Mouse (Mus musculus) C2C12 (cell line): ENCODE results near the gene Zfp637. TPM values are rescaled to one million over a fixed set of nuclear protein-coding genes. Genes with fewer than 3 reads are reported as not detected.

Experiments
- H3K27me3 ChIP-seq: one replicate; pipeline ENCODE4 v1.6.1; 2011; ENCODE audit not compliant: control insufficient read depth, insufficient read depth, insufficient read length
- H3K36me3 ChIP-seq: one replicate; pipeline ENCODE4 v1.6.1; 2011; ENCODE audit not compliant: control insufficient read depth, insufficient read depth
- H3K4me3 ChIP-seq: one replicate; pipeline ENCODE4 v1.5.1; 2011; ENCODE audit warnings: mild to moderate bottlenecking, control low read depth; ENCODE audit not compliant: poor library complexity, insufficient read depth, severe bottlenecking
- H3K79me2 ChIP-seq: one replicate; pipeline ENCODE4 v1.6.1; 2011; ENCODE audit not compliant: control insufficient read depth, insufficient read depth
- H3K79me3 ChIP-seq: one replicate; pipeline ENCODE4 v1.6.1; 2011; ENCODE audit warnings: low read depth, control low read depth
- H3ac ChIP-seq: one replicate; pipeline ENCODE3; 2011; ENCODE audit warnings: low read depth; ENCODE audit not compliant: control insufficient read depth, insufficient read length
- CEBPB ChIP-seq: IDR thresholded peaks from one replicate; pipeline ENCODE4 v1.6.1; 2011; ENCODE audit warnings: low read depth, mild to moderate bottlenecking, control low read depth, moderate library complexity
- CTCF ChIP-seq: IDR thresholded peaks from one replicate; pipeline ENCODE4 v1.5.1; 2011; ENCODE audit not compliant: control insufficient read depth, insufficient read depth, insufficient read length
- FOSL1 ChIP-seq: IDR thresholded peaks from one replicate; pipeline ENCODE4 v1.8.0; 2011; ENCODE audit warnings: mild to moderate bottlenecking, low read length; ENCODE audit not compliant: poor library complexity, insufficient read depth, severe bottlenecking
- MAX ChIP-seq: IDR thresholded peaks from one replicate; pipeline ENCODE4 v1.6.1; 2011; ENCODE audit warnings: mild to moderate bottlenecking, control low read depth
- MYOD1 ChIP-seq: IDR thresholded peaks from one replicate; pipeline ENCODE4 v1.6.1; 2011; ENCODE audit warnings: low read depth; ENCODE audit not compliant: control insufficient read depth, insufficient read length
- MYOG ChIP-seq: IDR thresholded peaks from one replicate; pipeline ENCODE4 v1.6.1; 2011; ENCODE audit not compliant: control insufficient read depth, insufficient read length; ENCODE audit errors: extremely low read depth
- USF1 ChIP-seq: IDR thresholded peaks from one replicate; pipeline ENCODE4 v1.6.1; 2011; ENCODE audit warnings: low read depth, mild to moderate bottlenecking, control low read depth, moderate library complexity
- polyA plus RNA-seq: library from polyadenylated mRNA; unstranded; fragments of >200 nt; fragmentation: generic; extraction: Trizol; gene quantifications from one replicate; pipeline ENCODE4 v1.2.1, GENCODE M21; 2012; ENCODE audit warnings: missing spikeins

The Zfp637 gene
- polyA plus RNA-seq, 1 experiment = 53.2 TPM

- Histone ChIP-seq H3K27me3 (no peaks in the 10 kb centered on the region), H3K36me3 (no peaks in the 10 kb centered on the region), H3K79me2 (no peaks in the 10 kb centered on the region), H3ac (no peak overlapping the region), H3K4me3 (no peak overlapping the region), H3K79me3 (no peaks in the 10 kb centered on the region)
- no peak for TF ChIP-seq CTCF
- TF ChIP-seq MAX = no peak
- no peak for TF ChIP-seq USF1
- TF ChIP-seq MYOG = no peak
- TF ChIP-seq CEBPB = no peak
- TF ChIP-seq MYOD1 = no peak
- no peak for TF ChIP-seq FOSL1
Measured at GRCm38 (mm10) chr6:117890257-117890656, 49.3 kb downstream of the Zfp637 start.

GRCm38 (mm10) chr6:117891369-117892160, 50.6 kb downstream of the Zfp637 start:
- Histone ChIP-seq H3K4me3 (no peak overlapping the region), H3K36me3 (no peaks in the 10 kb centered on the region), H3K79me3 (no peaks in the 10 kb centered on the region), H3ac (no peak overlapping the region), H3K27me3 (no peaks in the 10 kb centered on the region), H3K79me2 (no peaks in the 10 kb centered on the region)
- TF ChIP-seq CEBPB = no peak
- no peak for TF ChIP-seq MYOD1

GRCm38 (mm10) chr6:117892386-117892785, 51.4 kb downstream of the Zfp637 start:
- Histone ChIP-seq H3K4me3 (no peak overlapping the region), H3K79me2 (no peaks in the 10 kb centered on the region), H3K79me3 (no peaks in the 10 kb centered on the region), H3K36me3 (no peaks in the 10 kb centered on the region), H3K27me3 (no peaks in the 10 kb centered on the region), H3ac (no peak overlapping the region)
- TF ChIP-seq FOSL1 (no peak), CEBPB (no peak), MYOG (no peak), MYOD1 (no peak), USF1 (no peak), MAX (no peak)

- TF ChIP-seq CEBPB (no peak), CTCF (no peak), MYOD1 (no peak), MYOG (no peak), MAX (no peak), FOSL1 (no peak), USF1 (no peak)
- no peak overlapping the region for H3K4me3 ChIP-seq
- no peaks in the 10 kb centered on the region for H3K27me3 ChIP-seq
- H3ac ChIP-seq = no peak overlapping the region
- H3K36me3 ChIP-seq = no peaks in the 10 kb centered on the region
- H3K79me3 ChIP-seq = no peaks in the 10 kb centered on the region
- H3K79me2 ChIP-seq = no peaks in the 10 kb centered on the region
Measured at GRCm38 (mm10) chr6:117893435-117893834, 52.5 kb downstream of the Zfp637 start.

Other genes with a start within 250 kb of the Zfp637 start
- 4.4 TPM for gene Zfp239, start 20.9 kb downstream of the Zfp637 start, polyA plus RNA-seq
- 374 TPM for gene Hnrnpf, start 59.1 kb downstream of the Zfp637 start, polyA plus RNA-seq
- gene Fxyd4, start 96.5 kb downstream of the Zfp637 start, polyA plus RNA-seq = 0.75 TPM
- gene Rasgef1a, start 170.3 kb downstream of the Zfp637 start, polyA plus RNA-seq = 0.09 TPM